Mouse (Mus musculus) liver, embryonic 16.5 days (tissue): ENCODE measurements around the gene Fnip1. TPM values are rescaled to one million over a fixed set of nuclear protein-coding genes. Genes with fewer than 3 reads are reported as not detected.

ENCODE experiments used
- ATAC-seq: fragments of 200-750 bp; cut with Nextera tagmentation; 2 replicates; pipeline ENCODE4 v1.8.0; 2017; ENCODE audit warnings: low read depth, mild to moderate bottlenecking, moderate number of reproducible peaks, moderate library complexity
- H3K27ac ChIP-seq: fragments of 300-500 bp; sonication (generic); 2 replicates; pipeline ENCODE4 v1.5.1; 2014; ENCODE audit warnings: mild to moderate bottlenecking, low read length
- H3K27me3 ChIP-seq: fragments of 300-500 bp; sonication (generic); 2 replicates; pipeline ENCODE4 v1.6.1; 2014; ENCODE audit warnings: low read depth, low read length, mixed read lengths; ENCODE audit not compliant: control insufficient read depth, insufficient read depth
- H3K36me3 ChIP-seq: fragments of 300-500 bp; sonication (generic); 2 replicates; pipeline ENCODE4 v1.6.1; 2014; ENCODE audit warnings: mild to moderate bottlenecking; ENCODE audit not compliant: control insufficient read depth, insufficient read depth
- H3K4me1 ChIP-seq: fragments of 300-500 bp; sonication (generic); 2 replicates; pipeline ENCODE4 v1.6.1; 2014; ENCODE audit warnings: low read depth, low read length, mixed read lengths; ENCODE audit not compliant: control insufficient read depth
- H3K4me2 ChIP-seq: fragments of 300-500 bp; sonication (generic); 2 replicates; pipeline ENCODE4 v1.6.1; 2014; ENCODE audit warnings: low read depth, low read length, mixed read lengths
- H3K4me3 ChIP-seq: fragments of 300-500 bp; sonication (generic); 2 replicates; pipeline ENCODE4 v1.5.1; 2014; ENCODE audit warnings: low read depth, mild to moderate bottlenecking, low read length
- H3K9ac ChIP-seq: fragments of 300-500 bp; sonication (generic); 2 replicates; pipeline ENCODE4 v1.6.1; 2014; ENCODE audit warnings: low read depth, low read length
- H3K9me3 ChIP-seq: fragments of 300-500 bp; sonication (generic); replicated peaks from 2 replicates; pipeline ENCODE4 v1.6.1; 2016; ENCODE audit warnings: low read length; ENCODE audit not compliant: control insufficient read depth
- WGBS: fragments of 180-500 bp; shearing (Covaris S2); extraction: QIAGEN DNeasy Blood & Tissue Kit; methylation state at CpG from one replicate; pipeline ENCODE4 v1.1.7; 2014; ENCODE audit not compliant: insufficient replicate concordance; 5-methylcytosine and 5-hydroxymethylcytosine counted together
- polyA plus RNA-seq: library from polyadenylated mRNA; unstranded; fragments of >200 nt; fragmentation: Nextera tagmentation; extraction: Ambion mirVana; gene quantifications from 2 replicates; pipeline ENCODE4 v1.2.1, GENCODE M21; 2015

Fnip1 gene
- polyA plus RNA-seq, 1 experiment from 2014 or later, result 5.3 TPM

GRCm38 (mm10) chr11:54486041-54486440 lies 48.0 kb downstream of the Fnip1 start:
- no peak overlapping the region for H3K4me3 ChIP-seq
- no peak for ATAC-seq
- no peak overlapping the region for H3K4me2 ChIP-seq
- no peak overlapping the region for H3K9ac ChIP-seq
- H3K4me1 ChIP-seq, result no peaks in the 10 kb centered on the region
- H3K9me3 ChIP-seq, result no peaks in the 10 kb centered on the region
- WGBS, result 66% methylated on average over 3 of the region's 3 CpGs
- no peak overlapping the region for H3K27ac ChIP-seq
- H3K36me3 ChIP-seq, result peaks cover under 1% of the 10 kb centered on the region; the same call in 1 of the 2 replicates
- no peaks in the 10 kb centered on the region for H3K27me3 ChIP-seq

GRCm38 (mm10) chr11:54491946-54492558 lies 54.1 kb downstream of the Fnip1 start:
- Histone ChIP-seq H3K27ac (no peak overlapping the region), H3K4me1 (no peaks in the 10 kb centered on the region), H3K36me3 (no peaks in the 10 kb centered on the region; the same call in 1 of the 2 replicates), H3K9me3 (no peaks in the 10 kb centered on the region), H3K4me2 (no peak overlapping the region), H3K9ac (no peak overlapping the region), H3K27me3 (no peaks in the 10 kb centered on the region), H3K4me3 (no peak overlapping the region)
- 73% methylated on average over 1 of the region's 1 CpGs for WGBS
- ATAC-seq, result no peak

DNA sequence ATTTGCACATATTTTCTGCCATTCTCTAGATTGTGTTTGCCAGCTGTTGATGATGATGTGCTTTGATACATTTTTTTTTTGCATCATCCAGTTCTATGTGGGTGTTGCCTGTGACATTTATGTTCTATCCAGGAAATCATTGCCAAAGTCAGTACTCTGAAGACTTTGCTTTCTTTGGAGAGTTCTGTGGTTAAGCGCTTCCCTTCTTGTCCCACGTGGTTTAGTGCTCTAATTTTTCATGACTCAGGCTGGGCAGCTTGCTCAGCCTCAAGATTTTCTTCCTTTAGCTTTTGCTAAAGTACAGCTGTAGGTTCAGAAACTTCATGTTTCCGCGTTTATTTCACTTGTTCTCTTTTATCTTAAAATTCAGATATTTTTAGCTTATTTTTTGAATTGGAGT lies 54.6 kb downstream of the Fnip1 start:
- no peaks in the 10 kb centered on the region for H3K27me3 ChIP-seq
- 39% methylated on average over 4 of the region's 4 CpGs for WGBS
- no peak overlapping the region for H3K9ac ChIP-seq
- ATAC-seq, result no peak
- no peaks in the 10 kb centered on the region; the same call in 1 of the 2 replicates for H3K36me3 ChIP-seq
- H3K27ac ChIP-seq, result no peak overlapping the region
- no peak overlapping the region for H3K4me2 ChIP-seq
- H3K4me3 ChIP-seq, result no peak overlapping the region
- no peaks in the 10 kb centered on the region for H3K4me1 ChIP-seq
- no peaks in the 10 kb centered on the region for H3K9me3 ChIP-seq

GRCm38 (mm10) chr11:54499838-54500237 lies 61.8 kb downstream of the Fnip1 start:
- H3K4me3 ChIP-seq, result no peak overlapping the region
- H3K9ac ChIP-seq, result no peak overlapping the region
- H3K27ac ChIP-seq, result no peak overlapping the region
- H3K4me2 ChIP-seq, result no peak overlapping the region
- WGBS, result 82% methylated on average over 5 of the region's 5 CpGs
- no peaks in the 10 kb centered on the region for H3K4me1 ChIP-seq
- no peaks in the 10 kb centered on the region for H3K27me3 ChIP-seq
- no peak for ATAC-seq
- H3K9me3 ChIP-seq, result no peaks in the 10 kb centered on the region
- H3K36me3 ChIP-seq, result peaks cover 16% of the 10 kb centered on the region

- no peak overlapping the region for H3K4me3 ChIP-seq
- 71% methylated on average over 4 of the region's 4 CpGs for WGBS
- H3K27ac ChIP-seq, result no peak overlapping the region
- H3K27me3 ChIP-seq, result no peaks in the 10 kb centered on the region
- no peaks in the 10 kb centered on the region for H3K4me1 ChIP-seq
- H3K9me3 ChIP-seq, result no peaks in the 10 kb centered on the region
- H3K9ac ChIP-seq, result no peak overlapping the region
- no peak for ATAC-seq
- H3K4me2 ChIP-seq, result no peak overlapping the region
- H3K36me3 ChIP-seq, result peaks cover 16% of the 10 kb centered on the region
Observed at GRCm38 (mm10) chr11:54502546-54503245, 64.7 kb downstream of the Fnip1 start.

DNA sequence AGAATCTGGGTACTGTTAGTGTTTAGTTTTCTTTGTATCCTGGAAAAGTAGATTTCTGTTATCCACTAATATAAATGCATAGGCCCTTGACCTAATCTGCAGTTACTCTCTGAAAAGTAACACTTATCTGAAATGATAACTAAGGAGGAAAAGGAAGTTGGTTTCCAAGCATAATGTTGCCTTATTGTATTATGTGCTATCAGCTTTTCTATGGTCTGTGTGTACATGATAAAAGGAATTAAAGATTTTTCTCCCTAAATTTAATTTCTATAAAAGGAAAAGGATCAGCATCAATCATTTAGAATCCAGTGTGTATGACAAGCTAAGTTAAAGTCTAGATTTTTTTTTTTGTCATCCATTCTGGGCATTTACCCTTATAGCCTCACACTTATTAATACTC lies 75.6 kb downstream of the Fnip1 start:
- H3K36me3 ChIP-seq, result peaks cover 9% of the 10 kb centered on the region
- H3K4me1 ChIP-seq, result no peaks in the 10 kb centered on the region
- no peak overlapping the region for H3K4me3 ChIP-seq
- no peak for ATAC-seq
- H3K9me3 ChIP-seq, result no peaks in the 10 kb centered on the region
- no peaks in the 10 kb centered on the region for H3K27me3 ChIP-seq
- no peak overlapping the region for H3K4me2 ChIP-seq
- H3K27ac ChIP-seq, result no peak overlapping the region
- H3K9ac ChIP-seq, result no peak overlapping the region

DNA sequence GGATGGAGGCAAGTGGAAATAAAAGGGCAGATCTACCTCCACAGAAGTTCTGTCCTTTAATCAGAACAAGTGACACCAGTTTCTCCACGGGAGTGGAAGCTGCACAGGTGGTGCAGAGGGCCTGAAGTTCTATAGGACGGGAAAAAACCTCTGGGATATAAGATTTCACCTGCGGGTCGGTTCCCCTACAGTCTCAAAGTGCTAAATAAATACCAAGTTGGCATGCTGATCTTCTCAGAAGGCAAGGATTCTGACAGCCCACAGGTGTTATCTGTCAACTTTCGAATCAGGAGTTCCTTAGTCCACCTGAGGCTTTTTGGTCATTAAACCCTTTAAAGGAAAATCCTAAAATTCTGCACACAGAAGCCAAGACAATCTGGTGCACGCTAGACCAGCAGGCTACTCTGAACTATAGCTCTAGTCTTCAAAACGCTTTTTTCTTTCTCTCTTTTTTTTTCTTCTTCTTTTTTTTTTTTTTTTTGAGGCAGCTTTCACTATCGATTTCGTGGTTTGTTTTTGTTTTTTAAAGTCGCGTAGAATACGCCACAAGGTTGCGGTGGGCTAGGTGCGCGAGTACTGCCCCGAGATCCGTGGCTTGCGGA lies 84.0 kb downstream of the Fnip1 start:
- peak overlapping the region; percentile 74 for H3K9ac ChIP-seq
- ATAC-seq, result no peak
- H3K4me3 ChIP-seq, result peak overlapping the region; percentile 98
- no peaks in the 10 kb centered on the region for H3K9me3 ChIP-seq
- no peaks in the 10 kb centered on the region for H3K27me3 ChIP-seq
- peaks cover 18% of the 10 kb centered on the region for H3K4me1 ChIP-seq
- peak overlapping the region; percentile 97 for H3K27ac ChIP-seq
- 2% methylated on average over 18 of the region's 18 CpGs for WGBS
- H3K4me2 ChIP-seq, result peak overlapping the region; percentile 85
- H3K36me3 ChIP-seq, result no peaks in the 10 kb centered on the region

GRCm38 (mm10) chr11:54522529-54523430 lies 84.8 kb downstream of the Fnip1 start, which contains the start of gene Rapgef6:
Rapgef6 (plus strand) TSS chr11:54522847.
- H3K9ac ChIP-seq, result peak within 1 kb of the TSS; percentile 99
- peak within 1 kb of the TSS; percentile 85 for H3K4me2 ChIP-seq
- peak within 1 kb of the TSS; percentile 99 for H3K27ac ChIP-seq
- no peaks in the 10 kb centered on the region for H3K27me3 ChIP-seq
- H3K4me3 ChIP-seq, result peak within 1 kb of the TSS; percentile 98
- peak; percentile 91 for ATAC-seq
- no peaks in the 10 kb centered on the region for H3K36me3 ChIP-seq
- no peaks in the 10 kb centered on the region for H3K9me3 ChIP-seq
- WGBS, result under 1% methylated on average over 73 of the region's 73 CpGs
- peaks cover 20% of the 10 kb centered on the region for H3K4me1 ChIP-seq
